Mouse (Mus musculus) intestine, embryonic 14.5 days (tissue): ENCODE measurements around the gene Opn1sw. TPM values are rescaled to one million over a fixed set of nuclear protein-coding genes. Genes with fewer than 3 reads are reported as not detected.
A peak's percentile ranks its signal among the peaks of the same experiment; 100 is the strongest.

Experiments
- ATAC-seq: fragments of 200-750 bp; cut with Nextera tagmentation; replicated peaks from 2 replicates; pipeline ENCODE4 v1.8.0; 2017; ENCODE audit warnings: low read depth, moderate number of reproducible peaks, moderate TSS enrichment, moderate library complexity; ENCODE audit not compliant: low FRiP score, low TSS enrichment
- DNase-seq: peaks from one replicate; pipeline ENCODE4 v3.0.0-alpha.2; 2018; ENCODE audit warnings: low spot score
- H3K27ac ChIP-seq: fragments of 300-500 bp; sonication (generic); 2 replicates; pipeline ENCODE4 v1.5.1; 2014; ENCODE audit warnings: low read depth, mild to moderate bottlenecking, control low read depth
- H3K27me3 ChIP-seq: fragments of 300-500 bp; sonication (generic); replicated peaks from 2 replicates; pipeline ENCODE4 v1.6.1; 2014; ENCODE audit warnings: low read length, control low read depth; ENCODE audit not compliant: control insufficient read depth, insufficient read depth
- H3K36me3 ChIP-seq: fragments of 300-500 bp; sonication (generic); 2 replicates; pipeline ENCODE4 v1.6.1; 2014; ENCODE audit warnings: low read length, control low read depth; ENCODE audit not compliant: control insufficient read depth, insufficient read depth
- H3K4me1 ChIP-seq: fragments of 300-500 bp; sonication (generic); replicated peaks from 2 replicates; pipeline ENCODE4 v1.6.1; 2014; ENCODE audit warnings: low read length, control low read depth, mixed read lengths; ENCODE audit not compliant: control insufficient read depth, insufficient read depth
- H3K4me2 ChIP-seq: fragments of 300-500 bp; sonication (generic); 2 replicates; pipeline ENCODE4 v1.6.1; 2014; ENCODE audit warnings: low read length
- H3K4me3 ChIP-seq: fragments of 300-500 bp; sonication (generic); 2 replicates; pipeline ENCODE4 v1.5.1; 2014; ENCODE audit warnings: low read depth, low read length, control low read depth, mixed read lengths
- H3K9ac ChIP-seq: fragments of 300-500 bp; sonication (generic); 2 replicates; pipeline ENCODE4 v1.6.1; 2014; ENCODE audit warnings: mild to moderate bottlenecking, low read length
- H3K9me3 ChIP-seq: fragments of 300-500 bp; sonication (generic); 2 replicates; pipeline ENCODE4 v1.6.1; 2016; ENCODE audit warnings: low read length, control low read depth; ENCODE audit not compliant: control insufficient read depth
- WGBS: fragments of 180-500 bp; shearing (Covaris S2); extraction: QIAGEN DNeasy Blood & Tissue Kit; methylation state at CpG from one replicate; pipeline ENCODE4 v1.1.7; 2014; 5-methylcytosine and 5-hydroxymethylcytosine counted together
- polyA plus RNA-seq: library from polyadenylated mRNA; unstranded; fragments of >200 nt; fragmentation: Nextera tagmentation; extraction: Ambion mirVana; gene quantifications from 2 replicates; pipeline ENCODE4 v1.2.1, GENCODE M21; 2014

The Opn1sw gene
- polyA plus RNA-seq, 1 experiment from 2014 or later = 0.41 TPM

DNA sequence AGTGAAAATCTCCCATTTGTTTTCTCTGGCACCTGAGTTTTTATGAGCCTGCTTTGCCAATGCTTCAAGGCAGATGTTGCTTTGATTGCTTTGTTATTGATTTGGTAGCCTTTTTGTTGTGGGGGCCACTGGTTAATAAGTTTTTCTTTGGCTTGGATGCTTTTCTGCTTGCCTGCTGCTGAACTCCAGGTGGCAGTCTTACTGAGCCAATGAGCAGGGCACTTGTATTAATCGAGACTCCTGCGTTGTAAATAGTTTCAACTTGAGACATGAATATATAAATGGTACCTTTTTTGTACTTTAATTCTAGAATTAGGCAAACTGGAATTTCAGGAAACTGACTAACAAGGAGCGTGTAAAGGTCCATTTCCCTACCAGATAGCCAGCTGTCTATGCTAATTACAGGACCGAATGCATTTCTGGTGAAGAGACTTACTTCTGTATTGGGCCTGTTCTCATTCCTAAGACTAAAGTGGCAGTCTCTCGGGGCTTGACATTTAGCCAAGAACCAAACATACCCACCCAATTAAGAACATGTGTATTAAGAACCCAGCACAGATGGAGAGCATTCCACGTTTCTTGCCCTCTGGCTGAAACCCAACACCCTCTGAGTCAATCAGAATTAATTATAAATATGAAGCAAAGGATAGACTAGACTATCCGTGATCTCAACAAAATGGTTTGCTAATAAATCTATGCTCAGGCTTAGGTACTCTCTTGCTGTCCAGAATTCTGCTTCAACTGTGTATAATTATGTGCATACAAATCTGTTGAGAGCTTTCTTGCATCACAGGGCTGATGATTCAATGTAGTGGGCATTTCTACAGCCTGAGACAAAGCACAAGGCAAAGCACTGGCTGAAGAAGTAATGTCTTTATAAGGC lies 25.8 kb downstream of the Opn1sw start:
- no peak overlapping the region for H3K4me2 ChIP-seq
- H3K27me3 ChIP-seq = no peaks in the 10 kb centered on the region
- ATAC-seq = no peak
- no peak overlapping the region for H3K4me3 ChIP-seq
- H3K36me3 ChIP-seq = peaks cover 67% of the 10 kb centered on the region
- no peak overlapping the region for H3K9ac ChIP-seq
- 0 out of 2 replicates have a peak overlapping the region, but pooled peaks have one; percentile 3 for H3K27ac ChIP-seq
- 69% methylated on average over 7 of the region's 7 CpGs for WGBS
- H3K4me1 ChIP-seq = no peaks in the 10 kb centered on the region
- DNase-seq = no peak
- no peaks in the 10 kb centered on the region for H3K9me3 ChIP-seq

DNA sequence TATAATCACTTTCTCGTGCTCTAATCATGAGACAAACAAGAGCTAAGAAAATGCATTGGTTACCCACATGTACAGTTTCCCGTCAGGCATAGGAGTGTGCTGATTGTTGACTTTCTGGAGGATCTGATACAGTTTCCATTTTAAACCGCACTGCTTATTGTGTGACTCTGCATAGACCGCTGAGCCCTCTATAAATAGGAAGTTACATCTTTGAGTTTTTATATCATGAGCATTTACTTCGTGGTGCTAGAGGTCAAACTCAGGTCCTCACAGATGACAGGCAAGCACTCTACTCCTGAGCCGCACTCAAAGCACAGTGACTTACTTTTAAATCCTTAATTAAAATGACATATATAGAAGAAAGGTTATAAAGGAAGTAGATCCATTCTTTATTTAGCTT lies 28.1 kb downstream of the Opn1sw start:
- WGBS = 85% methylated on average over 6 of the region's 6 CpGs

DNA sequence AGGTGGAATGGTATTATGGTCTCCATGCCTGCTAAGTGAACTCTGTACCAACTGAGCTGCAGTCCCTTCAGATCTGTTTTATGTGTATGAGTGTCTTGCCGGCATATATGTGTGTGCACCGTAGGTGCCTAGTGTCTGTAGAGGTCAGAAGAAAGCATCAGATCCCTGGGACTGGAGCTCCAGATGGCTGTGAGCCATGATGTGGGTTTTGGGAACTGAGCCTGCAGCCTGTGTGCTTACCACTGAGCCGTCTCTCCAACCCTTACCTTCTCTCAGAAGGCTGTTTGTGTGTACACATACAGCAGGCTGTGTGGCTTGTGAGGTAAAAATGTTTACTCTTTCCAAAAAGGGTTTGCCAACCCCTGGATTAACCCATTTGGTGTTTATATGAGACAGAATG lies 28.9 kb downstream of the Opn1sw start:
- Histone ChIP-seq H3K36me3 (peaks cover 65% of the 10 kb centered on the region), H3K9ac (no peak overlapping the region), H3K4me1 (no peaks in the 10 kb centered on the region), H3K27ac (no peak overlapping the region), H3K27me3 (no peaks in the 10 kb centered on the region), H3K4me2 (no peak overlapping the region), H3K9me3 (no peaks in the 10 kb centered on the region), H3K4me3 (no peak overlapping the region)
- WGBS = 87% methylated on average over 3 of the region's 3 CpGs
- no peak for ATAC-seq
- no peak for DNase-seq

More for the DNA sequence above, 28.1 kb downstream of the Opn1sw start:
- Histone ChIP-seq H3K27ac (no peak overlapping the region), H3K4me3 (no peak overlapping the region), H3K27me3 (no peaks in the 10 kb centered on the region), H3K36me3 (peaks cover 66% of the 10 kb centered on the region), H3K4me1 (no peaks in the 10 kb centered on the region), H3K4me2 (no peak overlapping the region), H3K9me3 (no peaks in the 10 kb centered on the region), H3K9ac (no peak overlapping the region)
- DNase-seq (no peak), ATAC-seq (no peak)

DNA sequence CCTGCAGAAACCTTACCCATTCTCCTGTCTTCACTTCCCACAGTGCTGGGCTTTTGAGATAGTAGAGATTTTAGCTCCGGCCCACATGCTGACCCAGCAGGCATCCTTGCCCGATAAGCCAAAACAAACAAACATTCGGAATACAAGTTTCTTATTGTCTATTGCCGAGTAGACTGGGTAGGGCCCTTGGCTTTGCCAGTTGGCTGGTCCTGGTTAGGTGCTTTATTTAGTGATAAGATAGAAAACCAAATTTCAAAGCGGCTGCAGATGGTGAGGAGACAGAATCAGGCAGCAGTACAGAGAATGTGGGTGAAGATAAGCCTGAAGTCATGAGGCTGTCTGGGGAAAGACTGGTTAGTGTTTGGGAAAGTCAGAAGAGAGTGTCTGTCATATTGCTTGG lies 35.5 kb downstream of the Opn1sw start:
- Histone ChIP-seq H3K4me1 (peaks cover 18% of the 10 kb centered on the region; the same call in 1 of the 2 replicates), H3K9me3 (no peaks in the 10 kb centered on the region), H3K4me2 (no peak overlapping the region), H3K36me3 (peaks cover 22% of the 10 kb centered on the region), H3K9ac (no peak overlapping the region), H3K27me3 (no peaks in the 10 kb centered on the region), H3K4me3 (no peak overlapping the region), H3K27ac (no peak overlapping the region)
- DNase-seq (no peak), ATAC-seq (no peak)
- WGBS = 68% methylated on average over 5 of the region's 5 CpGs

DNA sequence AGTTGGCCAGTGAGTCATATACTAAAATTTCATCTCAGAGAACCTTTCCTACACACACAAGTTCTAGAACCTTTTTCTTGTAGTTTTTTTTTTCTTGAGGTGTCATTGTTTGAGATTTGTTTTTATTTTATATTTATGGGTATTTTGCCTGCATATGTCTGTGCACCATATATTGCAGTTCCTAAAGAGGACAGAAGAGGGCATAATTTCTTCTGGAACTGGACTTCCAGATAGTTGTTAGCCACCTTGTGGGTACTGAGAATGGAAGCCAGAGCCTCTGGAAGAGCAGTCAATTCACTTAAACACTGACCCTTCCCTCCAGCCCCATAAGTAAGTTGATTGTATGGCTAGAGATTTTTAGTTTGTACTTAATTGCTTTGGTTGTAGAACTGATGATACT lies 36.7 kb downstream of the Opn1sw start:
- Histone ChIP-seq H3K27me3 (no peaks in the 10 kb centered on the region), H3K9ac (no peak overlapping the region), H3K4me2 (no peak overlapping the region), H3K36me3 (peaks cover 10% of the 10 kb centered on the region), H3K27ac (no peak overlapping the region), H3K4me1 (peaks cover 18% of the 10 kb centered on the region; the same call in 1 of the 2 replicates), H3K9me3 (no peaks in the 10 kb centered on the region), H3K4me3 (no peak overlapping the region)
- ATAC-seq (no peak), DNase-seq (no peak)

DNA sequence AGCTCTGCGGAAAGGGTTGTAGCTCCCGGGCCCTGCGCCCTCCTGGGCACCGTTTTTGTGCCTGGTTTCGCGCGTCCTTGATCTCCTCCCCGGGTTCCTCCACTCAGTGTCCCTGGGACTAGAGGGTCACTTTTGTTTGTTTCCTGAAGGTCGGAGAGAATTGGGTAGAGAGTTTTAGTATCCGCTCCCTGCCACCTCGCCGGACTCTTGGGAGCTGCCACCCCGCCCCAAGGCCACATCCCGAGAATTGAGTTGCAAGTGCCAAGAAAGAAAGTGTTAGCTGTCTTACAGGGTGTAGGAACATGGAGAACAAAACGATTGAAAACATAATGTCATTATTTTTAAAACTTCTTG lies 39.9 kb downstream of the Opn1sw start:
- Histone ChIP-seq H3K4me3 (peak overlapping the region; percentile 94), H3K4me1 (peaks cover 18% of the 10 kb centered on the region; the same call in 1 of the 2 replicates), H3K27me3 (no peaks in the 10 kb centered on the region), H3K9me3 (no peaks in the 10 kb centered on the region), H3K9ac (peak overlapping the region; percentile 97), H3K36me3 (no peaks in the 10 kb centered on the region), H3K4me2 (peak overlapping the region; percentile 88), H3K27ac (peak overlapping the region; percentile 93)
- WGBS = under 1% methylated on average over 15 of the region's 15 CpGs
- DNase-seq = no peak
- ATAC-seq = no peak

DNA sequence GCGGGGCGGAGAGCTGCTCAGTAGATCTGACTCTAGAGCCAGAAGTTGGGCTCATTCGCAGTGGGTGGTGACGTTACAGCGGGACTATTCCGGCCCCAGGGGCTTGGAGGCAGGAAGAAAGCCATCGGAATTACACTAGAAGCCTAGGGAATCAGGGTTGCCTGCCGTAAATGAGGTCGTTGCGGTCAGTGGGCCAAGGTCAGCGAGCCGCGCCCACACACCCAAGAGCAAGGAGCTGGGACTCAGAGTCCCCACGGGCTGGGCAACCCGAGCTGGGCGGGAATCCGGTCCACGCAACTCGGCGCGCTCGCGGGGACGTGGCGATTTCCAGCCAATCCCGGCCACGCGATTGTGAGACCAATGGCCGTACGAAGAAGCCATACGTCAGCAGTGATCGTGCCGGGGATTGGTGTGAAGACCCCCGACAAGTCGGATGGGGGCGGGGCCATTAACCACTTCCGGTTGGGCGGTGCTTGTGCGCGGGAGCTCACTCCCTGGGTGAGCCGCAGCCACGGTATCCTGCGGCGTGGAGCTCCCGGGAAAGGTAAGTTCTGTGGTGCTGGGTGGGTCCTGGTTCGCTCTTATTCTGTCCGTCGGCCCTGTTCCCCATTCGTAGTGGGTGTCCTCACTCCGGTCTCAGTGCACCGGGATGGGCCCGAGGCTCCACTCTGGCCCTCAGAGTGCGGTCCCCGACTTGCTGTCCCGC lies 40.5 kb downstream of the Opn1sw start, which contains the start of gene Calu:
Gene Calu, plus strand, starts transcription at position 405 of the 706 bp plus-strand sequence.
- ATAC-seq = peak; percentile 99

DNA sequence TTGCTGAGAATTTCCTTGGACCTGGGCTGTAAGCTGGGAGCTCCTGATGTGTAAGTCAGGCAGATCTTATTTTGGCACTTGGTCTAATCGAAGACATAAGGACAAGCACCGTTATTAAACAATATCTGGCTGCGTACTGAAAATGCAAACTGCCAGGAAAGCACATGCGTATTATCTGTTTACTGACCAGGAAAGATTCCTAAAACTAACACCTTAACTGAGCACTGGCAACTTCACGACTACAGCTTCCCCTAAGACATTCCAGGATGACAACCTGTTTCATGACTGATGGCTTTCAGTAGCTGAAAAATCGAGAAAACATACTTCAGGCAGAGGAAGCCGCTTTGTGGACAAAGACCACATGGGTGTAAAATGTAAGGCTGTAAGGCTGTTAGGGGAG lies 41.1 kb downstream of the Opn1sw start:
- Histone ChIP-seq H3K4me3 (peak overlapping the region; percentile 94), H3K4me1 (peaks cover 13% of the 10 kb centered on the region; the same call in 1 of the 2 replicates), H3K27me3 (no peaks in the 10 kb centered on the region), H3K27ac (peak overlapping the region; percentile 93), H3K9ac (peak overlapping the region; percentile 97), H3K9me3 (no peaks in the 10 kb centered on the region), H3K36me3 (no peaks in the 10 kb centered on the region), H3K4me2 (peak overlapping the region; percentile 70)
- ATAC-seq (no peak), DNase-seq (no peak)
- 32% methylated on average over 7 of the region's 7 CpGs for WGBS

More for the DNA sequence above, 40.5 kb downstream of the Opn1sw start, which contains the start of gene Calu:
- Histone ChIP-seq H3K9me3 (no peaks in the 10 kb centered on the region), H3K27ac (peak within 1 kb of the TSS; percentile 93), H3K36me3 (no peaks in the 10 kb centered on the region), H3K9ac (peak within 1 kb of the TSS; percentile 97), H3K4me2 (peak within 1 kb of the TSS; percentile 88), H3K27me3 (no peaks in the 10 kb centered on the region), H3K4me1 (peaks cover 16% of the 10 kb centered on the region; the same call in 1 of the 2 replicates), H3K4me3 (peak within 1 kb of the TSS; percentile 94)
- WGBS = under 1% methylated on average over 55 of the region's 55 CpGs
- peak; percentile 100 for DNase-seq
